Mouse (Mus musculus): Measurements from ENCODE around the gene Hal.
"Not testable (repeated sequence)": the region's sequence is repeated elsewhere in the genome, so short reads cannot be mapped to it uniquely, and the experiment has no call there.

GRCm38 (mm10) chr10:93557971-93558370 lies 69.4 kb downstream of the Hal start:
- TF ChIP-seq CTCF, POLR2A (IDR thresholded peaks at IDR 0.05; ENCODE audit: insufficient read depth, low read depth, low read length): not testable (repeated sequence)

Data from olfactory bulb, adult 2 months (tissue).